Mouse (Mus musculus) erythroblast, embryonic 14.5 days (primary cell): ENCODE results near the gene Tipin. TPM values are rescaled to one million over a fixed set of nuclear protein-coding genes. Genes with fewer than 3 reads are reported as not detected.

ENCODE experiments used
- H3K27me3 ChIP-seq: 2 replicates; pipeline ENCODE4 v1.6.1; 2012; ENCODE audit warnings: inconsistent platforms; ENCODE audit not compliant: control insufficient read depth
- H3K36me3 ChIP-seq: 2 replicates; pipeline ENCODE4 v1.6.1; 2012; ENCODE audit warnings: mild to moderate bottlenecking, inconsistent platforms; ENCODE audit not compliant: control insufficient read depth
- H3K4me1 ChIP-seq: 2 replicates; pipeline ENCODE4 v1.6.1; 2012; ENCODE audit warnings: inconsistent platforms; ENCODE audit not compliant: control insufficient read depth
- H3K4me3 ChIP-seq: replicated peaks from 2 replicates; pipeline ENCODE3; 2012; ENCODE audit warnings: moderate library complexity, mild to moderate bottlenecking, inconsistent platforms
- H3K9me3 ChIP-seq: 2 replicates; pipeline ENCODE4 v1.6.1; 2012; ENCODE audit warnings: low read length, inconsistent platforms, mixed read lengths; ENCODE audit not compliant: control insufficient read depth
- GATA1 ChIP-seq: IDR thresholded peaks from 2 replicates; pipeline ENCODE4 v1.6.1; 2012; ENCODE audit warnings: low read length, inconsistent platforms, mixed read lengths
- TAL1 ChIP-seq: IDR thresholded peaks from 3 replicates; pipeline ENCODE4 v1.6.1; 2012; ENCODE audit warnings: low read length, inconsistent platforms, mixed read lengths
- polyA plus RNA-seq: library from polyadenylated mRNA; stranded (reverse); fragments of >175 nt; gene quantifications from 2 replicates; pipeline ENCODE4 v1.2.3, GENCODE M21; 2012

Tipin gene
- polyA plus RNA-seq, 1 experiment: 1.3 TPM

- peaks cover 34% of the 10 kb centered on the region for H3K36me3 ChIP-seq
- TF ChIP-seq GATA1 (no peak), TAL1 (no peak)
Measured at GRCm38 (mm10) chr9:64335825-64336224, 54.4 kb downstream of the Tipin start.

GRCm38 (mm10) chr9:64339361-64339760 lies 58.0 kb downstream of the Tipin start:
- Histone ChIP-seq H3K4me3 (no peak overlapping the region), H3K36me3 (peaks cover 19% of the 10 kb centered on the region), H3K4me1 (peaks cover 32% of the 10 kb centered on the region), H3K27me3 (no peaks in the 10 kb centered on the region), H3K9me3 (no peaks in the 10 kb centered on the region)
- TF ChIP-seq GATA1: no peak
- no peak for TF ChIP-seq TAL1

More at GRCm38 (mm10) chr9:64335825-64336224, 54.4 kb downstream of the Tipin start:
- Histone ChIP-seq H3K9me3 (no peaks in the 10 kb centered on the region), H3K4me3 (no peak overlapping the region), H3K4me1 (peaks cover 15% of the 10 kb centered on the region), H3K27me3 (no peaks in the 10 kb centered on the region)

DNA sequence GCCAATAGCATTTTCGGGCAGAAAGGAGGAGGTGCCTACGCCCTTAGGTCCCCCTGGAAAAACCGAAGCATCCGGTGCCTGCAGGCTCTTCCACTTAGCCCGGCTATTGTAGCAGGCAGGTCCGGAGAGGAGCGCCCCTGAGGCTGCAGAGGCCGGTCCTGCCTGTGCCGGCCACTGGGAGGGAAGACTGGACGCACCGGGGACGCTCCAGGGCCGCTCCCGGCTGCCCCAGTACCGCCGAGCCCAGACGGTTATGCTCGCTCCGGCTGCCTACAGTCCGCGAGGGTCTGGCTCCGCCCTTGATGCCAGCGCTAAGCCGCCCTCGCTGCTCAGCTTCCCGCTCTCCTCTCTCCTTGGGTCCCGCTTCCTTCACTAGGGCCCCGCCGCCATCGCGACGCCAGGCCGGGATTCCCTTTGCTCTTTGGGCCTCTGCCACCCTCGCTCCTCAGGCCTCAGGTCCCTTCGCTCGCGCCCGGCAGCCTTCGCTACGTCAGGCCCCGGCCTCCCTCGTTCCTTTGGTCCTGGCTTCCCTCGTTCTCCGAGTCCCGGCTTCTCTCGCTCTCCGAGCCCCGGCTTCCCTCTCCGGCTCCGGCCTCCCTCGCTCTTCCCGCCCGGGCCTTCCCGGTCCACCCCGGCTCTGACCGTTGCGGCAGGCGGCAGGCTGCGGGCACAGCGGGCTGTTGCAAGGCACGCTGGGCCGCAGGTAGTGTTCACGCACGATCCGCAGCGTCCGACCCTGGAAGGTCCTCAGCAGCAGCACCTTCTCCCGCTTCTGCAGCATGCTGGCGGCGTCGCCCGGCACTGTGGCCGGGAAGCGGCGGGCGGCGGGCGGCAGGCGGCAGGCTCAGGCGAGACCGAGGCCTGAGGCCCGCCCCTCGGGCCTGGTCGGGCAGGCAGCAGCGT lies 59.2 kb downstream of the Tipin start:
- no peak for TF ChIP-seq TAL1
- Histone ChIP-seq H3K36me3 (peaks cover 19% of the 10 kb centered on the region), H3K4me1 (peaks cover 32% of the 10 kb centered on the region), H3K9me3 (no peaks in the 10 kb centered on the region), H3K4me3 (peak overlapping the region; percentile 93), H3K27me3 (no peaks in the 10 kb centered on the region)

GRCm38 (mm10) chr9:64341254-64341566 lies 59.8 kb downstream of the Tipin start, which contains the start of gene Dis3l:
Gene Dis3l (minus strand): TSS chr9:64341288.
- H3K36me3 ChIP-seq: peaks cover 13% of the 10 kb centered on the region

GRCm38 (mm10) chr9:64341671-64342070 lies 60.3 kb downstream of the Tipin start:
- Histone ChIP-seq H3K27me3 (no peaks in the 10 kb centered on the region), H3K36me3 (peaks cover 8% of the 10 kb centered on the region), H3K4me1 (peaks cover 32% of the 10 kb centered on the region), H3K4me3 (peak overlapping the region; percentile 20), H3K9me3 (no peaks in the 10 kb centered on the region)
- TF ChIP-seq TAL1 (no peak), GATA1 (no peak)

More at GRCm38 (mm10) chr9:64341254-64341566, 59.8 kb downstream of the Tipin start, which contains the start of gene Dis3l:
- H3K27me3 ChIP-seq: no peaks in the 10 kb centered on the region
- TF ChIP-seq GATA1 (no peak), TAL1 (no peak)
- H3K9me3 ChIP-seq: no peaks in the 10 kb centered on the region
- H3K4me3 ChIP-seq: peak within 1 kb of the TSS; percentile 93
- H3K4me1 ChIP-seq: peaks cover 32% of the 10 kb centered on the region

DNA sequence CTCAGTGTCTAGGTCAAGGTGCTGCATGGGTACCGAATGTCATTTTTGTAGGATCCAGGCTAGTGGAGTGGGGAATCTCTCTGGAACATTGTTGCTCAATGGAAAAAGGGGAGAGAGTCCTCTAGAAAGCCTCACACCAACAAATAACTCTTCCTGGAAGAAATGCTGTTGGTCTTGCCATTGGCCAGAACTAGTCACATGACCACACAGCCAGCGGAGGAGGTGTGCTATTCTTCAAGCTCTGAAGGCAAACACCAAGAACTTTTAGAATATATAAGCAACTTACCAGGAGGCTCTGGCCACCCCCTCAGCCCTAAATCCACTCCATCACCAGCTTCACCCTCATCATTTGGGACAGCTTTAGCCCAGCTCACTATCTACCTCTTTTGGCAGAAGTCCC lies 62.3 kb downstream of the Tipin start:
- H3K4me3 ChIP-seq: no peak overlapping the region
- H3K4me1 ChIP-seq: peaks cover 32% of the 10 kb centered on the region
- H3K36me3 ChIP-seq: no peaks in the 10 kb centered on the region
- H3K27me3 ChIP-seq: no peaks in the 10 kb centered on the region
- no peaks in the 10 kb centered on the region for H3K9me3 ChIP-seq
- TF ChIP-seq GATA1 (no peak), TAL1 (no peak)

DNA sequence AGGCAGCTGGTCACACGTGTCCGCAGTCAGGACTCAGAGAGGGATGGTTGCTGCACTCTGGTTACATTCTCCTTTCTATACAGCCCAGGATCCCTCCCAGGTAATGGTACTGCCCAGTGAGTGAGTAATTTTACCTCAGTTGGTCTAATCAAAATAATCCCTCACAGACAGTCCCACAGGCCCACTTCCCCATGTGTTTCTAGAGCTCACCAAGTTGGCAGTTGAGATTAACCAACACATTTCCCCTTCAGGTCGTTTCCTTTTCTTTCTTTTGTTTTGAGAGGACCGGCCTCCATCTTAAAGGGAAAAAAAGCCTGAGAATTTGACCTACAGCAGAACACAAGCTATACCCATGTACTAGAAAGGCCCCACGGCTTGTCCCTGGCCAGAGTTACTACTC lies 64.5 kb downstream of the Tipin start:
- H3K36me3 ChIP-seq: no peaks in the 10 kb centered on the region
- TF ChIP-seq TAL1 (no peak), GATA1 (no peak)
- H3K4me3 ChIP-seq: no peak overlapping the region
- no peaks in the 10 kb centered on the region for H3K27me3 ChIP-seq
- peaks cover 16% of the 10 kb centered on the region for H3K4me1 ChIP-seq
- no peaks in the 10 kb centered on the region for H3K9me3 ChIP-seq

GRCm38 (mm10) chr9:64347377-64347776 lies 66.0 kb downstream of the Tipin start:
- Histone ChIP-seq H3K9me3 (no peaks in the 10 kb centered on the region), H3K27me3 (no peaks in the 10 kb centered on the region), H3K4me3 (no peak overlapping the region), H3K36me3 (no peaks in the 10 kb centered on the region), H3K4me1 (peaks cover 3% of the 10 kb centered on the region)
- no peak for TF ChIP-seq TAL1
- TF ChIP-seq GATA1: no peak

GRCm38 (mm10) chr9:64349490-64349889 lies 68.1 kb downstream of the Tipin start:
- Histone ChIP-seq H3K9me3 (no peaks in the 10 kb centered on the region), H3K36me3 (no peaks in the 10 kb centered on the region), H3K4me1 (no peaks in the 10 kb centered on the region), H3K27me3 (no peaks in the 10 kb centered on the region), H3K4me3 (no peak overlapping the region)
- TF ChIP-seq TAL1 (no peak), GATA1 (no peak)

GRCm38 (mm10) chr9:64351191-64351590 lies 69.8 kb downstream of the Tipin start:
- Histone ChIP-seq H3K27me3 (no peaks in the 10 kb centered on the region), H3K4me3 (no peak overlapping the region)
- TF ChIP-seq GATA1: no peak
- no peak for TF ChIP-seq TAL1

More at GRCm38 (mm10) chr9:64351191-64351590, 69.8 kb downstream of the Tipin start:
- no peaks in the 10 kb centered on the region for H3K4me1 ChIP-seq
- H3K36me3 ChIP-seq: no peaks in the 10 kb centered on the region
- H3K9me3 ChIP-seq: no peaks in the 10 kb centered on the region

Other genes with a start within 250 kb of the Tipin start
- gene Lctl, start 164.4 kb upstream of the Tipin start, polyA plus RNA-seq: not detected in 2 replicates
- gene Zwilch, start 108.5 kb upstream of the Tipin start, polyA plus RNA-seq: 2.0 and 2.2 TPM in 2 replicates
- gene Rpl4, start 108.2 kb upstream of the Tipin start, polyA plus RNA-seq: 41.3 and 44.5 TPM in 2 replicates
- gene Snapc5, start 102.3 kb upstream of the Tipin start, polyA plus RNA-seq: 0.11 TPM in 2 replicates
- gene Uchl4, start 46.4 kb upstream of the Tipin start, polyA plus RNA-seq: not detected in 2 replicates
- 0.58 and 0.72 TPM in 2 replicates for gene Map2k1, start 27.9 kb upstream of the Tipin start, polyA plus RNA-seq
- 0.39 and 0.47 TPM in 2 replicates for gene Dis3l, start 59.7 kb downstream of the Tipin start, polyA plus RNA-seq
- not detected in 2 replicates for gene Megf11, start 104.0 kb downstream of the Tipin start, polyA plus RNA-seq